Mouse (Mus musculus) neural tube, embryonic 12.5 days (tissue): ENCODE results near the gene Gm15737. TPM values are rescaled to one million over a fixed set of nuclear protein-coding genes. Genes with fewer than 3 reads are reported as not detected.

Experiments used
- ATAC-seq: fragments of 200-750 bp; cut with Nextera tagmentation; 2 replicates; pipeline ENCODE4 v1.8.0; 2017; ENCODE audit warnings: low read depth, mild to moderate bottlenecking, moderate TSS enrichment, moderate library complexity; ENCODE audit not compliant: low FRiP score
- H3K27ac ChIP-seq: fragments of 300-500 bp; sonication (generic); 2 replicates; pipeline ENCODE4 v1.5.1; 2016
- H3K27me3 ChIP-seq: fragments of 300-500 bp; sonication (generic); replicated peaks from 2 replicates; pipeline ENCODE4 v1.6.1; 2016; ENCODE audit warnings: mild to moderate bottlenecking
- H3K36me3 ChIP-seq: fragments of 300-500 bp; sonication (generic); 2 replicates; pipeline ENCODE4 v1.6.1; 2016; ENCODE audit warnings: mild to moderate bottlenecking
- H3K4me1 ChIP-seq: fragments of 300-500 bp; sonication (generic); 2 replicates; pipeline ENCODE4 v1.6.1; 2016
- H3K4me2 ChIP-seq: fragments of 300-500 bp; sonication (generic); replicated peaks from 2 replicates; pipeline ENCODE4 v1.6.1; 2016; ENCODE audit warnings: mild to moderate bottlenecking
- H3K4me3 ChIP-seq: fragments of 300-500 bp; sonication (generic); 2 replicates; pipeline ENCODE4 v1.5.1; 2016
- H3K9ac ChIP-seq: fragments of 300-500 bp; sonication (generic); 2 replicates; pipeline ENCODE4 v1.6.1; 2016; ENCODE audit warnings: mild to moderate bottlenecking
- H3K9me3 ChIP-seq: fragments of 300-500 bp; sonication (generic); 2 replicates; pipeline ENCODE4 v1.6.1; 2016; ENCODE audit warnings: mild to moderate bottlenecking
- WGBS: fragments of 180-500 bp; shearing (Covaris S2); methylation state at CpG from one replicate; pipeline ENCODE4 v1.1.7; 2016; 5-methylcytosine and 5-hydroxymethylcytosine counted together
- polyA plus RNA-seq: library from polyadenylated mRNA; unstranded; fragments of >200 nt; fragmentation: Nextera tagmentation; extraction: Ambion mirVana; gene quantifications from 2 replicates; pipeline ENCODE4 v1.2.1, GENCODE M21; 2016

Gene Gm15737
- polyA plus RNA-seq, 1 experiment from 2014 or later = not detected

GRCm38 (mm10) chr6:92850250-92850649 is 18.9 kb upstream of the Gm15737 start:
- no peaks in the 10 kb centered on the region for H3K9me3 ChIP-seq
- H3K27me3 ChIP-seq = no peaks in the 10 kb centered on the region
- no peak overlapping the region for H3K27ac ChIP-seq
- H3K9ac ChIP-seq = no peak overlapping the region
- no peak for ATAC-seq
- no peak overlapping the region for H3K4me2 ChIP-seq
- H3K4me1 ChIP-seq = no peaks in the 10 kb centered on the region
- no peak overlapping the region for H3K4me3 ChIP-seq
- H3K36me3 ChIP-seq = no peaks in the 10 kb centered on the region
- WGBS = 38% methylated on average over 5 of the region's 5 CpGs

- no peak overlapping the region for H3K27ac ChIP-seq
- H3K4me1 ChIP-seq = no peaks in the 10 kb centered on the region
- H3K9me3 ChIP-seq = no peaks in the 10 kb centered on the region
- H3K4me2 ChIP-seq = no peak overlapping the region
- no peak overlapping the region for H3K9ac ChIP-seq
- no peaks in the 10 kb centered on the region for H3K36me3 ChIP-seq
- WGBS = 89% methylated on average over 4 of the region's 4 CpGs
- ATAC-seq = no peak
- no peak overlapping the region for H3K4me3 ChIP-seq
- no peaks in the 10 kb centered on the region for H3K27me3 ChIP-seq
Observed at GRCm38 (mm10) chr6:92854873-92855272, 14.3 kb upstream of the Gm15737 start.

- Histone ChIP-seq H3K4me1 (no peaks in the 10 kb centered on the region), H3K4me3 (no peak overlapping the region), H3K27me3 (no peaks in the 10 kb centered on the region), H3K27ac (no peak overlapping the region), H3K36me3 (no peaks in the 10 kb centered on the region), H3K9ac (no peak overlapping the region), H3K9me3 (no peaks in the 10 kb centered on the region), H3K4me2 (no peak overlapping the region)
- ATAC-seq = no peak
- 90% methylated on average over 13 of the region's 13 CpGs for WGBS
Observed at GRCm38 (mm10) chr6:92857761-92858160, 11.4 kb upstream of the Gm15737 start.

DNA sequence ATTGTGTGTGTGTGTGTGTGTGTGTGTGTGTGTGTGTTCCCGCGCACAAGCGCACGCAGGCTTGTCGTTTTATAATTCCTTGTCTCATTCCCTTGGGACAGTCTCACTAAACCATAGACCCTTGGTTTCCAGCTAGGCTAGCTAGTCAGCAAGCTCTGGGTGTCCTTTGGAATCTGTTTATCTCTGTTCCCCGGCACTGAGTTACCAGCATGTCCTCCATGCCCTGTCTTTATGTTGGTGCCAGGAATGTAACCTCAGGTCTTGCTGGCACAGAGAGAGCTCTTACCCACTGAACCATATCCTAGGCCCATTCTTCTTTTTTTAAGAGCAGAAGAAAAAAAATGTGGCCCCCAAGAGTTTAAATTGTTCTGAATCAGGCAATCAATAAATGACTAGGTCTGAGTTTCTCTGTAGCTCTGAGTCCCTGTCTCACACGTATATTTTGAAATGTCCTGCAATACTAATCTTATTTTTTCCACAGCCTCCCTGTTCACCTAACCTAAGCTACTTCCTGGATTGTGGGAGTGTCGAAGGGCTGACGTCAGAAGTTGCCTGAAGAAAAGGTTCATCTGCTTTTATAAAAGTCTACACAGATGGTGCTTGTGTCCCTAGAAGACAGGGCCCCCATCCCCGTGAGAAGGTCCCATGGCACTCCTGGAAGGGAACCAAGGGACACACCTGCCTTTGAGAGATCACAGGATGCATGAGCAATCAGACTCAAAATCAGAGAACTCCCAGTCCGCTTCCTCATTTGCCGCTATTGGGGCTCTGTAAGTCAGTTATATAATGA is 10.2 kb upstream of the Gm15737 start:
- WGBS = 91% methylated on average over 12 of the region's 12 CpGs
- no peaks in the 10 kb centered on the region for H3K4me1 ChIP-seq
- no peak overlapping the region for H3K9ac ChIP-seq
- H3K4me3 ChIP-seq = no peak overlapping the region
- no peaks in the 10 kb centered on the region for H3K9me3 ChIP-seq
- H3K27me3 ChIP-seq = no peaks in the 10 kb centered on the region
- ATAC-seq = no peak
- no peak overlapping the region for H3K4me2 ChIP-seq
- H3K27ac ChIP-seq = no peak overlapping the region
- no peaks in the 10 kb centered on the region for H3K36me3 ChIP-seq

- Histone ChIP-seq H3K9me3 (no peaks in the 10 kb centered on the region), H3K4me1 (no peaks in the 10 kb centered on the region), H3K27me3 (no peaks in the 10 kb centered on the region), H3K36me3 (no peaks in the 10 kb centered on the region), H3K9ac (no peak overlapping the region), H3K27ac (no peak overlapping the region), H3K4me2 (no peak overlapping the region), H3K4me3 (no peak overlapping the region)
- 81% methylated on average over 5 of the region's 5 CpGs for WGBS
- ATAC-seq = no peak
Observed at GRCm38 (mm10) chr6:92860285-92860912, 8.8 kb upstream of the Gm15737 start.

- H3K4me3 ChIP-seq = no peak overlapping the region
- H3K9me3 ChIP-seq = no peaks in the 10 kb centered on the region
- no peak overlapping the region for H3K27ac ChIP-seq
- H3K27me3 ChIP-seq = no peaks in the 10 kb centered on the region
- no peaks in the 10 kb centered on the region for H3K4me1 ChIP-seq
- no peak overlapping the region for H3K4me2 ChIP-seq
- H3K36me3 ChIP-seq = no peaks in the 10 kb centered on the region
- WGBS = 77% methylated on average over 9 of the region's 9 CpGs
- ATAC-seq = no peak
- no peak overlapping the region for H3K9ac ChIP-seq
Observed at GRCm38 (mm10) chr6:92862599-92862998, 6.6 kb upstream of the Gm15737 start.

- H3K4me1 ChIP-seq = peaks cover 9% of the 10 kb centered on the region; the same call in 1 of the 2 replicates
- H3K4me2 ChIP-seq = no peak overlapping the region
- no peaks in the 10 kb centered on the region for H3K9me3 ChIP-seq
- no peak overlapping the region for H3K4me3 ChIP-seq
- ATAC-seq = no peak
- no peak overlapping the region for H3K9ac ChIP-seq
- H3K36me3 ChIP-seq = no peaks in the 10 kb centered on the region
- H3K27ac ChIP-seq = no peak overlapping the region
- WGBS = 65% methylated on average over 16 of the region's 16 CpGs
- H3K27me3 ChIP-seq = no peaks in the 10 kb centered on the region
Observed at GRCm38 (mm10) chr6:92869582-92870219, 544 bp downstream of the Gm15737 start.

GRCm38 (mm10) chr6:92871813-92872212 is 2.7 kb downstream of the Gm15737 start:
- 39% methylated on average over 4 of the region's 4 CpGs for WGBS

GRCm38 (mm10) chr6:92872766-92873165 is 3.6 kb downstream of the Gm15737 start:
- H3K9me3 ChIP-seq = no peaks in the 10 kb centered on the region
- H3K4me2 ChIP-seq = no peak overlapping the region
- H3K4me1 ChIP-seq = peaks cover 9% of the 10 kb centered on the region; the same call in 1 of the 2 replicates
- H3K4me3 ChIP-seq = no peak overlapping the region
- H3K36me3 ChIP-seq = no peaks in the 10 kb centered on the region
- no peak for ATAC-seq
- no peaks in the 10 kb centered on the region for H3K27me3 ChIP-seq
- H3K27ac ChIP-seq = no peak overlapping the region
- H3K9ac ChIP-seq = no peak overlapping the region
- WGBS = 82% methylated on average over 10 of the region's 10 CpGs

More at GRCm38 (mm10) chr6:92871813-92872212, 2.7 kb downstream of the Gm15737 start:
- Histone ChIP-seq H3K4me1 (peaks cover 9% of the 10 kb centered on the region; the same call in 1 of the 2 replicates), H3K9ac (no peak overlapping the region), H3K9me3 (no peaks in the 10 kb centered on the region), H3K27me3 (no peaks in the 10 kb centered on the region), H3K4me2 (no peak overlapping the region), H3K27ac (no peak overlapping the region), H3K4me3 (no peak overlapping the region), H3K36me3 (no peaks in the 10 kb centered on the region)
- no peak for ATAC-seq

DNA sequence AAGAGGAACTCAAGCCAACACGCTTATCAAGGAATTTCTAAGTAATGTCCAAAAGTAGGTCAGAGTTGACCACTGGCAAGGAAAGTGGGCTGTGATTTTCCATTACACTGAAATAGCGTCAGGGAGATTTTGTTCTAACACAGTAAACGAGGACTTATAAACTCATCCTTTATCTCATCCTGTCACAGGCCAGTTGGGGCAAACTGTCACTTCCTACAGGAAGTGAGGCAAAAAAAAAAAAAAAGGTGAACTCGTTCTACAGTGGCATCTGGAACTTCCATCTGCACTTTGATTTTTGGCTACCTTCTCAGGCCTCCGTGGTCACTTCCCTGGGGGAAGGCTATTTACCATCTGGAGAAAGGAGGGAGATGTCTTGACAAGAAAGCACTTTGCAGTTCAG is 5.7 kb downstream of the Gm15737 start:
- ATAC-seq = no peak
- Histone ChIP-seq H3K27ac (no peak overlapping the region), H3K4me3 (no peak overlapping the region), H3K4me1 (0 out of 2 replicates have a peak, but pooled peaks cover 4% of the 10 kb centered on the region), H3K27me3 (no peaks in the 10 kb centered on the region), H3K36me3 (no peaks in the 10 kb centered on the region), H3K9me3 (no peaks in the 10 kb centered on the region), H3K9ac (no peak overlapping the region), H3K4me2 (no peak overlapping the region)
- 70% methylated on average over 5 of the region's 5 CpGs for WGBS

GRCm38 (mm10) chr6:92875340-92875739 is 6.2 kb downstream of the Gm15737 start:
- no peak for ATAC-seq
- H3K4me1 ChIP-seq = no peaks in the 10 kb centered on the region
- no peak overlapping the region for H3K4me3 ChIP-seq
- H3K9me3 ChIP-seq = no peaks in the 10 kb centered on the region
- 95% methylated on average over 2 of the region's 2 CpGs for WGBS
- no peak overlapping the region for H3K4me2 ChIP-seq
- H3K9ac ChIP-seq = no peak overlapping the region
- H3K36me3 ChIP-seq = no peaks in the 10 kb centered on the region
- H3K27ac ChIP-seq = no peak overlapping the region
- no peaks in the 10 kb centered on the region for H3K27me3 ChIP-seq

- no peaks in the 10 kb centered on the region for H3K36me3 ChIP-seq
- no peaks in the 10 kb centered on the region for H3K4me1 ChIP-seq
- no peak overlapping the region for H3K4me3 ChIP-seq
- 85% methylated on average over 5 of the region's 5 CpGs for WGBS
- no peak overlapping the region for H3K27ac ChIP-seq
- no peaks in the 10 kb centered on the region for H3K9me3 ChIP-seq
- no peaks in the 10 kb centered on the region for H3K27me3 ChIP-seq
- H3K4me2 ChIP-seq = no peak overlapping the region
- no peak for ATAC-seq
- no peak overlapping the region for H3K9ac ChIP-seq
Observed at GRCm38 (mm10) chr6:92876121-92876520, 7.0 kb downstream of the Gm15737 start.
